Mouse (Mus musculus) cortical plate, adult 2 months (tissue): ENCODE results near the gene Spon1.

Experiments used
- CTCF ChIP-seq: fragments of 200-500 bp; IDR thresholded peaks from 2 replicates; pipeline ENCODE4 v1.5.1; 2011; ENCODE audit warnings: mild to moderate bottlenecking, control low read depth, low read length; ENCODE audit not compliant: insufficient read depth; ENCODE audit errors: extremely low read depth
- POLR2A ChIP-seq: fragments of 200-500 bp; IDR thresholded peaks from 2 replicates; pipeline ENCODE4 v1.6.1; 2011; ENCODE audit warnings: mild to moderate bottlenecking, low read length, control low read depth; ENCODE audit not compliant: insufficient read depth; ENCODE audit errors: extremely low read depth

GRCm38 (mm10) chr7:113965625-113966024 is 199.8 kb downstream of the Spon1 start:
- TF ChIP-seq CTCF, result no peak
- TF ChIP-seq POLR2A, result no peak
